Mouse (Mus musculus) embryo, embryonic 9.5 days (tissue): ENCODE measurements around the gene Ncor2.

Source experiments
- DNase-seq: peaks from one replicate; pipeline ENCODE4 v3.0.0-alpha.2; 2017; ENCODE audit errors: extremely low spot score

Gene Ncor2

DNA sequence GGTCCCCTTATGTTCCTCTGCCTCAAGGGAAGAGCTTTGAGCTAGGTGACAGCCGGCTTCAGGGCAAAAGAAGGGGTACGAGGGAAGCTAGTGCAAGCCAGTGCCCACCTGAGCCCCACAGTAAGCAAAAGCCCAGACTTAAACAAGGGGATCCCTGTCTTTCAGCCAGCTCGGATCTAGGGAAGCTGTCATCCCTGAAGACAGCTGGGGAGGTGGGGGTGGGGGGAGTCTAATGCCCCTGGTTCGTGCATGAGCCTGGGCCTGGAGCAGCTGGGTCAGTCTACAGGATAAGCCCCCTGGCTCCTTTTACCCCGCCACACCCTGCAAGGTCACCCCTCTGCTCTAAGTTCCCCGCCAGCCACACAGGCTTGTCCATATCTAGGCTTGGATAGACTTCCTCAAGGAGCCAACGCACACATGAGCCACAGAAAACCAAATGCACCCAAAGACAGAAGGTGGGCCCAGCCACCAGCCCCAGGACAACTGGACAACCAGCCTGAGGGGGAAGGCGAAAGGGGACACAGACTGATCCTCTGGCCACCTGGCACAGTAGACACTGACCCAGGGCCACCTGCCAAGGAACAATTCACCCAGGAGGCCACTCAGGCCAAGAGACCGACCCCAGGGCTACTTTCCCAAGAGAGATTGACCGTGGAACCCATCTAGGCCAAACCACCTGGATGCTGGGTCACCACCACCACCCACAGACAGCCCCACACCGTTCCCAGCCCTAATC, 8.7 kb downstream of the Ncor2 start:
- no peak for DNase-seq

DNA sequence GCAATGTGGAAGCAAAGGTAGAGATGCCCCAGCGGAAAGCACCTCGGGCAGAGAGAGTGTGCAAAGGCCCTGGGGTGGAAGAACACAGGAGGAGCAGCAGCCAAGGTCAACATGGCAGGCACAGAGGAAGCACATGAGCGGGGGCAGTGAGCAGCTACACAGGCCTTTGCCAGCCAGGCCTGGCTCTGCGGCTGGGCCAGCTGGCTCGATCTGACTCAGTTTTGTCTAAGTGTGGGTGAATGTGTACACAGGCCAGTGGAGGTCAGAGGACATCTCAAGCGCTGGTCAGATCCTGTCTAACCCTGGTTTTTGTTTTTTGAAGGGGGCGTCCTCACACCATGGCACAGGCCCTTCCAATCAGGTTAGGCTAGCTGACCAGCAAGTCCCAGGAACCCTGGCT, 10.9 kb downstream of the Ncor2 start:
- no peak for DNase-seq

DNA sequence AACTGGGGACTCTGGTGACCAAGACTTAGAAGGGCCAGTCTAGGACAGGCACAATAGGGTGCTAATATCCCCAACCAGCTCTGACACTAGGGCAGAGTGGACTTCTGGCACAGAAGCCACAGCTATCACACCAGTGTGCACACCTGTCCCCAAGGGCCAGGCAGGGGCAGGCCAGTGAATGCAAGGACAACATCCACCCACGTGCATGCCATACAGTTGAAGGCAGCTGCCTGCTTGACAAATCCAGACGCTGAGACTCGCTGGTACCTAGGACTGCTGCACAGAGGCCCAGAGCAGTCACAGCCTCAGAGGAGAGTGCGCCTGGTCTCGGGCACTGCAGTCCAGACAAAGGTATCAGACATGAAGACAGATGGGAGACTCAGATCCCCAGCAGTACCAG, 11.5 kb downstream of the Ncor2 start:
- no peak for DNase-seq

GRCm38 (mm10) chr5:125165993-125166392, 13.0 kb downstream of the Ncor2 start:
- no peak for DNase-seq

- DNase-seq, result no peak
Observed at GRCm38 (mm10) chr5:125164465-125165167, 14.4 kb downstream of the Ncor2 start.

DNA sequence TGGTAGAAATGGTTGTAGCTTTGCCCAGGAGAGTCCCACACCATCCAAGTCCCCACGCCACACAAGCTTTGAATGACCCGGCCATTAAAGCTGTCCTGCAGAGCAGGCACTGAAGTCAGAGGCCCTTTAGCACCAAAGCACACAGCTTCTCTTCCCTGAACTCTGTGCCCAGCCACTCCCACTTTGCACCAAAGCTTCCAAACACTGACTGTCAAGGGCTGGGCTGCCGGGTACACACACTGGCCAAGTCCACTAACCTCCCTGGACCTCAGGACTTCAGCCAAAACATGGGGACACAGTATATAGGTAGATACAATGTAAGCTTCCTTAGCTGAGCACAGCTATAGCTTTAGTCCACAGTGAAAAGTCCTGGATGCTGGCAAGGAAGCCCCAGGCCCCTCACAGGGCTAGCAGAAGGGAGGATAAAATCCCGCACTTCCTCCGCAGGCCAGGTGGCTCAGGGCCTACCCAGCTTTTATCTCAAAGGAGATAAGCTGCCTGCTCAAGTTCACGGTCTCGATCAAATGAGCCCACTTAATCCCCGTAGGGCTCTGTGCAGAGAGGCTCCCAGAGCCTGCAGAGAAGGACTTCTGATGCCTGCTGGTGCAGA, 15.5 kb downstream of the Ncor2 start:
- no peak for DNase-seq

- no peak for DNase-seq
Observed at GRCm38 (mm10) chr5:125162461-125162860, 16.6 kb downstream of the Ncor2 start.

DNA sequence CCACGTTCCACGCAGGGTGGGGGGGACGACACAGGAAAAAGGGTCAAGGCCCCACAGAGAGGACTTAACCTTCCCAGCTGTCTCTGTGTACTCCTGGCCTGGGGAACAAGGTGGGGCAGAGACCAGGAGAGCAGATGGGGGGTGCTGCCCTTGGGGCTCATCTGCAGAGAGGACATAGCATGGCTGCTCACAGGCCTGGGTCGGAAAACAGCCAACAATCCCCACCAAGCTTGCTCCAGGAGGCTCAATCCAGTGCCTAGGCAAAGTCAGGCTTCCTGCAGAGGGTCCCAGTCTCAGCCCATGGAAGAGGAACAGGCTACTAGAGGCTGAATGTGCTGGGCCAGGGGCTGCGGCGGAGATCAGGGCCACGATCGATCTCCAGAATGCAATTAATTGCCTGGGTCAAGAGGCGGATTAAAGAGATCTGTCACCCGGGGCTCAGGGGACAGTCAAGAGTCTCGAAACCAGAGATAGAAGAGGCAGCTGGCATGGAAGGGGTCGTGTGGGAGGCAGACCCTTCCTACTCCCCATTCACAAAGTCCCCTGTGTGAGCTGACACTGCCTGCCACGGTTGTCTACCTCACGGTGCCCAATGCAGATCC, 19.1 kb downstream of the Ncor2 start:
- no peak for DNase-seq

DNA sequence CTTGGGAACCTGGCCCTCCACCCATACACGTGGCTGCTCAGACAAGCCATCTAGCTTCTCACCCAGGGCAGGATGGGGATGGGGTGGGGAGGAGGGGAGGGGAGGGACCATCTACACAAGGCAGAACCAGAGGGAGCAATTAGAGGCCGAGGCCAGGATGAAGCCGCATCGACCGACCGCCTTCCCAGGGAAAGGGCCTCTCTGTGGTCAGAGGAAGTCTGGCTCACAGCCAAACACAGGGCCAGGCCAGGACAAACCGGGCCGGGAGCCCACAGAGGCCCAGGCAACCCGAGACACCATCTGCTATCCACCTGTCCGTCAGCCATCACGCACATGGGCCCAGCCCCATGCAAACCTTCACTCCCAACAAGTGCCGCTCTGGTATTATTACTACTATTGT, 19.7 kb downstream of the Ncor2 start:
- peak; percentile 75 for DNase-seq

- no peak for DNase-seq
Observed at GRCm38 (mm10) chr5:125158232-125158961, 20.6 kb downstream of the Ncor2 start.

GRCm38 (mm10) chr5:125157375-125158033, 21.5 kb downstream of the Ncor2 start:
- no peak for DNase-seq

DNA sequence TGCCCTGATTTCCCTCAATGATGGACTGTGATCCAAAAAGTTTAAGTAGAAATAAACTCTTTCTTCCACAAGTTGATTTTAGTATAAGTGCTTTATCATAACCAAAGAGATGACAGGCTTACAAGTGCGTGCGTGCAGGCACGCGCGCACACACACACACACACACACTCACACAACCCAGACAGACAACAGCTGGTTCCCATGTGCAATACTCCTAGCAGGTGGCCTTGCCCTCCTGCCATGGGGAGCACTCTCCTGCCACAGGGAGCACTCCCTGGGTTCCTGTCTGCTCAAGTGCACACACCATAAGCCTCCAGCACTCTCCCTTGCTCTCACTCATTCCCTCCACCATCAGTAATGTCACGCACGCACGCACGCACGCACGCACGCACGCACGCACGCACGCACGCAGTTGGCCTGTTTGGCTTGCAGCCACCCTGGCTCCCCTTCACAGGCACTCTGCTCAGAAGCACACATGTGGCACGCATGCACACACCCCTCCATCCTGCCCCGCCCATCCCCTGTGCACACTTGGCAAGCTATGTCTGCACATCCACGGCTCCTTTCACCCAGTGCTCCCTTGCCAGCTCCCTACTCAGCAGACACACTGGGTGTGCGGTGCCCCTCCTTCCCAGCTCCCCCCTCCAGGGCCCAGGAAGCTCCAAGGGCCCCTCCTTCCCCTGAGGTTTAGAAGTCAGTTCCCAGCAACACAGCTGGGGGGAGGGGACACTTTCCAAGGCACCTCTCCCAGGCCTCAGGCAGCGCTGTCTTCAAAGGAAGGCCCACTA, 22.4 kb downstream of the Ncor2 start:
- no peak for DNase-seq

DNA sequence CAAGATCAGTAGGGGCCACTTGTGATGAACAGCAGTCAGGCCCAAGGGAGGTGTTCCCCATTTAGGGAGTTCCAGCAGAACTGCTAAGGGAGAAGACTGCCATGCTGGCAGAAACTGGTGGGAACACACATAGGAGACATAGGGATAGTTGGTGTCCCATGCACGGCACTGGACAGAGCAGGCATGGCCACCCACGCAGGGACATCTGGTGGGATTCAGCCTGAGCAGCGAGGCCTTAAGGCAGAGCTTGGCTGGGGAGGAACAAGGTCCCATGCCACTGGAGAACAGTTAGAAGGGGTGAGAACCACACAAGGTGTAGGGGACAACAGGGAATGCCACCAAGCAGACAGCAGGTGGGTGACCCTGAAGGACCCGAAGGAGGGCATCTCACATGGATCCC, 23.6 kb downstream of the Ncor2 start:
- no peak for DNase-seq

DNA sequence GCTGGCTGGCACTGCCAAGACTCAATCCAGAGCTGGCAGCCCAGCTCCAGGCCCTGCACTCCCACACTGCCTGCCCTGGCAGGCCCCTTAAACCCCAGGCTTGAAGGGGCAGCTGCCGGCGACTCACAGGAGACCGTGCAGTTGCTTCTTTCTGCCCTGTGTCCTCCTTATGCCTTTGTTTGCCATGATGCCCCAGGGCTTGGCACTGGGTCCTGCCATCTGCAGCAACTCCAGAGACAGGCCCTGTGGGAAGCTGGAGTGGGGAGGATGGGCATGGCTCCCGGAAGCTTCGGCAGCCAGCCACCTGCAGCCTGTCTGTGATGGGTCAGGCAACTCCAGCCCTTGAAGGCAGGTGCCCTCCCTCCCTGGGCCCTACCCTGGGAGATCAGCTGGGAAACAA, 24.0 kb downstream of the Ncor2 start:
- DNase-seq, result no peak

DNA sequence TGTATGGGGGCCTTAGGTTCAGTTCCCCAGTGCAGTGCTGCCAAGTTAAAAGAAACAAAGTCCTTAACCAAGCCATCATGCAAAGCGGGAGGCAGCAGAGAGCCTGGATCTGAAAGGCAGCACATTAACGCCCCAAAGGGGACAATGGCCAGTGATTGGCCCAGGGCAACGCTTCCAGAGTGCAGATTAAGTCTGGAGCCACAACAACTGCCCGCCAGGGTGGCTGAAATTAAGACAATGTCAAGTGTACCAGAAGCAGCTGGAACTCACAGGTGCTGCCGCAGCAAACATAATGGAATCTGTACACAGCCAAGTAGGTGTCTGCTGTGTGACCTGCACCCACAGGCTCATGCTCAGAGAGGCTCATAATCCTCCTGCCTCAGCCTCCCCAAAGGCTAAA, 24.8 kb downstream of the Ncor2 start:
- no peak for DNase-seq

DNA sequence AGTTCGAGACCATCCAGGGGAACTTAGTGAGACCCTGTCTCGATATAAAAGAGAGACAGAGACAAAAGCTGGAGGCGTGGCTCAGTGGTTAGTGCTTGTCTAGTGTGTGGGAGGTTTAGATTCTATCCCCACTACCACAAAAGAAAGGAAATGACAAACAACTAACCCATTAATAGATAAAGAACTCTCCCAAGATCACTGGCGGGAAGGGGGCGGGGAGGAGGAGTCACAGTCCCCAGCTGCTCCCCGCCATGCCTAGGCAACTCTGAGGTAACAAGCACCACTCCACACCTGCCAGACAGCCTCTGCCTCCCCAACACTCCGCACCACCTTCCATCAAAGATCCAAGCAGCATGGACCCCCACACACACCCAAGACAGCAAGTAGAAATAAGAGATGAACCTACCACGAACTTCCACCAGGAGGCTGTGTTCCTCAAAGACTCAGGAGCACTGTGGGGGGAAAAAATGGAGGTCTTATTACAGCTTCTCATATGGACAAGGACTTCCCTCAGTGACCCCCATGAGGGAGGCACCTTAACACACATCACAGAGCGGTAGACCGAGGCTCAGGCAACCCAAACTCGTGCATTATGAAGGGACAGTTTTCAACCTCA, 25.7 kb downstream of the Ncor2 start:
- DNase-seq, result no peak

GRCm38 (mm10) chr5:125151872-125152534, 27.0 kb downstream of the Ncor2 start:
- peak; percentile 83 for DNase-seq

GRCm38 (mm10) chr5:125150951-125151564, 28.0 kb downstream of the Ncor2 start:
- DNase-seq, result peak; percentile 77

- no peak for DNase-seq
Observed at GRCm38 (mm10) chr5:125149142-125149541, 29.9 kb downstream of the Ncor2 start.
